Mouse (Mus musculus): ENCODE measurements around the gene Usp8.
A peak's percentile ranks its signal among the peaks of the same experiment; 100 is the strongest.

- TF ChIP-seq HCFC1 (IDR thresholded peaks at IDR 0.05; ENCODE audit: low read depth, low read length) (no peak), CTCF (conservative IDR thresholded peaks at IDR 0.05 in 1 of 2, IDR thresholded peaks at IDR 0.05 in 1 of 2; ENCODE audit: low read depth in 2 of 2, low read length in 2 of 2) (peak in 1 of 2 experiments; percentile 45; a peak in 2 of 4 replicates), ZMIZ1 (IDR thresholded peaks at IDR 0.05; ENCODE audit: low read depth, low read length) (no peak), MAX (IDR thresholded peaks at IDR 0.05; ENCODE audit: low read length) (no peak), CHD2 (IDR thresholded peaks at IDR 0.05; ENCODE audit: low read length) (no peak)
These were observed 61.1 kb downstream of the Usp8 start for GRCm38 (mm10) chr2:126768194-126768593.

Data from CH12.LX (cell line).